Mouse (Mus musculus): ENCODE measurements around the gene Ubr4. TPM values are rescaled to one million over a fixed set of nuclear protein-coding genes. Genes with fewer than 3 reads are reported as not detected.

Gene Ubr4
- total RNA-seq, 1 experiment = 199 TPM

DNA sequence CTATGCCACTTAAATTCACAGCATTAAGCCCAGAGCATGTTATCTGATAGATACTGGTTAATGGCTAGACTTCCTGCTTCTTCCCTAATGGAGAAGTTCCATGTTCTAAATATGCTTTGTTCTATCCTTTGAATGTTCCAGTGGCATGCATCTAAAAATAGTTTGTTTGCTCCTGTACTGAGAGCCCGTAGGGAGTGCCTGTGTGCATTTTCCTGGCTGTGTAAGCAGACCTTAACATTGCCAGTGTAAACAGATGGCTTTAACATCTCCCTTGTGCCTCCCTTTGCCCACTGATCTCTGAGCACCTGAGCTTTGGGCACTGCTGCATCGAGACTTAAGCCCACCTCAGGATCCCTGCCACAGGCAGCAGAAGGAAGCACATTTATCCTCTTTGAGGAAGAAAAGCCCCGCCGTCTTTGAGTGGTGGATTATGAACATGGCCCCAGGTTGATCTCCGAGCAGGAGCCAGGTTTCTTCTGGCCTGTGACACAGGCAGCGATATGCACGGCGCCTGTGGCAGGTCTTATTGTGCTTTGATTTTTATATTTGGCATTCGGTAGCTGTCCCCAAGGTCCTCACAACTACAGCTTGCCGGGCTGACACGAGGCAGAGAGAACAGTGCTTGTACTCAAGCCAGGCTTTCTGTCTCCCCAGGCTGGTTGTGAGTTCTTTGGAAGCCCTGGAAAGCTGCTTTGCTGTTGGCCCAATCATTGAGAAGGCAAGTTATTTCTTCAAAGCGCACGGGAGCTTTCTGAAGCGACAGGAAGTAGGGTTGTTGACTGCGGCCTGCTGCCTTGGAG, 80.8 kb downstream of the Ubr4 start:
- in situ Hi-C loops (cut with MboI; ENCODE audit: low sequenced_read_pairs in 2 of 2, unreplicated experiment in 2 of 2) = no loop called here
- Histone ChIP-seq H3K4me3 (ENCODE audit: insufficient read depth in 1 of 2, low read depth in 1 of 2, low read length in 2 of 2, poor library complexity in 1 of 2, severe bottlenecking in 1 of 2) (no peak overlapping the region), H3K4me1 (ENCODE audit: control insufficient read depth in 2 of 2, insufficient read depth in 2 of 2, low read length in 2 of 2, poor library complexity in 1 of 2) (no peaks in the 10 kb centered on the region), H3K36me3 (ENCODE audit: control insufficient read depth, insufficient read depth, low read length, poor library complexity, severe bottlenecking) (peaks cover 86% of the 10 kb centered on the region), H3K9ac (ENCODE audit: insufficient read depth, low read depth, low read length, poor library complexity, severe bottlenecking) (no peak overlapping the region), H3K9me3 (ENCODE audit: control insufficient read depth, insufficient read depth, low read depth, low read length) (no peaks in the 10 kb centered on the region), H3K27ac (ENCODE audit: insufficient read depth, low read depth, low read length, poor library complexity, severe bottlenecking) (no peak overlapping the region)
- TF ChIP-seq MAFK (IDR thresholded peaks at IDR 0.05; ENCODE audit: insufficient read depth, low read depth, low read length) (no peak), ZNF384 (IDR thresholded peaks at IDR 0.05; ENCODE audit: low read depth, low read length) (no peak), HCFC1 (IDR thresholded peaks at IDR 0.05; ENCODE audit: borderline replicate concordance, insufficient read depth, low read length) (no peak), ZC3H11A (IDR thresholded peaks at IDR 0.05; ENCODE audit: borderline replicate concordance, low read depth, low read length) (no peak), CHD2 (IDR thresholded peaks at IDR 0.05; ENCODE audit: low read depth, low read length) (no peak)
- DNase-seq (ENCODE audit: low read depth, low spot score) = no peak

DNA sequence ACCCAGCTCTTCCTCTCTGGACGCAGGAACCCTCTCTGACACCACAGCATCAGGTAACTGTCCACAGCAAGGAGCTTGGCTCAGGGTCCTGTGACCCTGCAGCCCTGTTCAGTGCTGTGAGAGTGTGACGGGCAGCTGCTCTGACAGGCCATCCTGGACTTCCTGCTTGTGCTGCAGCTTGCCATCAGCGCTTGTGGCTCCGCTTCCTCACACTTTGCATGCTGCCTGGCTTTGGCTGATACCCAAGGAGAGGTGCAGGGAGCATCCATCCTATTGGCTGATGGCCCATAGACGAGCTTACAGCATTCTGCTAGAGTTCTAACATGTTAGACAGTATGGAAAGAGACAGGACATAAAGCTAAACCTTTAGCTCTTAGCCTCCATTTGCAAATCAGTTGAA, 88.8 kb downstream of the Ubr4 start:
- no peak overlapping the region for H3K4me3 ChIP-seq (ENCODE audit: insufficient read depth in 1 of 2, low read depth in 1 of 2, low read length in 2 of 2, poor library complexity in 1 of 2, severe bottlenecking in 1 of 2)
- H3K27ac ChIP-seq (ENCODE audit: insufficient read depth, low read depth, low read length, poor library complexity, severe bottlenecking) = no peak overlapping the region
- no peaks in the 10 kb centered on the region for H3K4me1 ChIP-seq (ENCODE audit: control insufficient read depth in 2 of 2, insufficient read depth in 2 of 2, low read length in 2 of 2, poor library complexity in 1 of 2)
- H3K36me3 ChIP-seq (ENCODE audit: control insufficient read depth, insufficient read depth, low read length, poor library complexity, severe bottlenecking) = peaks cover 76% of the 10 kb centered on the region
- no peak overlapping the region for H3K9ac ChIP-seq (ENCODE audit: insufficient read depth, low read depth, low read length, poor library complexity, severe bottlenecking)
- H3K9me3 ChIP-seq (ENCODE audit: control insufficient read depth, insufficient read depth, low read depth, low read length) = no peaks in the 10 kb centered on the region
- in situ Hi-C loops (cut with MboI; ENCODE audit: low sequenced_read_pairs in 2 of 2, unreplicated experiment in 2 of 2) = no loop called here
- no peak for TF ChIP-seq ZNF384 (IDR thresholded peaks at IDR 0.05; ENCODE audit: low read depth, low read length)
- TF ChIP-seq ZC3H11A (IDR thresholded peaks at IDR 0.05; ENCODE audit: borderline replicate concordance, low read depth, low read length) = no peak
- no peak for TF ChIP-seq CHD2 (IDR thresholded peaks at IDR 0.05; ENCODE audit: low read depth, low read length)
- TF ChIP-seq HCFC1 (IDR thresholded peaks at IDR 0.05; ENCODE audit: borderline replicate concordance, insufficient read depth, low read length) = no peak
- TF ChIP-seq MAFK (IDR thresholded peaks at IDR 0.05; ENCODE audit: insufficient read depth, low read depth, low read length) = no peak
- no peak for DNase-seq (ENCODE audit: low read depth, low spot score)

DNA sequence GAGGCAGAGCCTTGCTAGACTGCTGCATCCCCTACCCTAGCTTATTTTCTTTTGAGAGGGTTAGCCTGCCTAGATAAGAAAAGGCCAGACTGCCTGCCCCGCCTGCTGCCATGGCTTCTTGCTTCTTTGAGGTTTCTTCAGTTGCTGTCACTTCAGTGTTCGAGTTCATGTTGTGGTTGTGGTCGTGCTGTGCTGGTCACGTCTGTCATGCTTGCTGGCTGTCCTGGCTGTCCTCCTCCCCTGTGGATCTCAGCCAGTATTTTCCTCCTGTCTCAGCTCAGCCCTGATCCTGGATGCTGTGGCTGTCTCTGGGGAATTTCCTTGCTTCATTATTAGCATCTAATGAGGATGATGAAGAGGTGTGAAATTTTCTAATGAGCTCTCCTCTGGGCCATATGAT, 89.4 kb downstream of the Ubr4 start:
- H3K9me3 ChIP-seq (ENCODE audit: control insufficient read depth, insufficient read depth, low read depth, low read length) = no peaks in the 10 kb centered on the region
- in situ Hi-C loops (cut with MboI; ENCODE audit: low sequenced_read_pairs in 2 of 2, unreplicated experiment in 2 of 2) = no loop called here
- no peak for TF ChIP-seq MAFK (IDR thresholded peaks at IDR 0.05; ENCODE audit: insufficient read depth, low read depth, low read length)
- no peak for TF ChIP-seq HCFC1 (IDR thresholded peaks at IDR 0.05; ENCODE audit: borderline replicate concordance, insufficient read depth, low read length)
- TF ChIP-seq ZC3H11A (IDR thresholded peaks at IDR 0.05; ENCODE audit: borderline replicate concordance, low read depth, low read length) = no peak
- no peak for TF ChIP-seq ZNF384 (IDR thresholded peaks at IDR 0.05; ENCODE audit: low read depth, low read length)
- TF ChIP-seq CHD2 (IDR thresholded peaks at IDR 0.05; ENCODE audit: low read depth, low read length) = no peak
- H3K4me3 ChIP-seq (ENCODE audit: insufficient read depth in 1 of 2, low read depth in 1 of 2, low read length in 2 of 2, poor library complexity in 1 of 2, severe bottlenecking in 1 of 2) = no peak overlapping the region
- no peaks in the 10 kb centered on the region for H3K4me1 ChIP-seq (ENCODE audit: control insufficient read depth in 2 of 2, insufficient read depth in 2 of 2, low read length in 2 of 2, poor library complexity in 1 of 2)
- H3K27ac ChIP-seq (ENCODE audit: insufficient read depth, low read depth, low read length, poor library complexity, severe bottlenecking) = no peak overlapping the region
- no peak overlapping the region for H3K9ac ChIP-seq (ENCODE audit: insufficient read depth, low read depth, low read length, poor library complexity, severe bottlenecking)
- no peak for DNase-seq (ENCODE audit: low read depth, low spot score)
- H3K36me3 ChIP-seq (ENCODE audit: control insufficient read depth, insufficient read depth, low read length, poor library complexity, severe bottlenecking) = peaks cover 74% of the 10 kb centered on the region

DNA sequence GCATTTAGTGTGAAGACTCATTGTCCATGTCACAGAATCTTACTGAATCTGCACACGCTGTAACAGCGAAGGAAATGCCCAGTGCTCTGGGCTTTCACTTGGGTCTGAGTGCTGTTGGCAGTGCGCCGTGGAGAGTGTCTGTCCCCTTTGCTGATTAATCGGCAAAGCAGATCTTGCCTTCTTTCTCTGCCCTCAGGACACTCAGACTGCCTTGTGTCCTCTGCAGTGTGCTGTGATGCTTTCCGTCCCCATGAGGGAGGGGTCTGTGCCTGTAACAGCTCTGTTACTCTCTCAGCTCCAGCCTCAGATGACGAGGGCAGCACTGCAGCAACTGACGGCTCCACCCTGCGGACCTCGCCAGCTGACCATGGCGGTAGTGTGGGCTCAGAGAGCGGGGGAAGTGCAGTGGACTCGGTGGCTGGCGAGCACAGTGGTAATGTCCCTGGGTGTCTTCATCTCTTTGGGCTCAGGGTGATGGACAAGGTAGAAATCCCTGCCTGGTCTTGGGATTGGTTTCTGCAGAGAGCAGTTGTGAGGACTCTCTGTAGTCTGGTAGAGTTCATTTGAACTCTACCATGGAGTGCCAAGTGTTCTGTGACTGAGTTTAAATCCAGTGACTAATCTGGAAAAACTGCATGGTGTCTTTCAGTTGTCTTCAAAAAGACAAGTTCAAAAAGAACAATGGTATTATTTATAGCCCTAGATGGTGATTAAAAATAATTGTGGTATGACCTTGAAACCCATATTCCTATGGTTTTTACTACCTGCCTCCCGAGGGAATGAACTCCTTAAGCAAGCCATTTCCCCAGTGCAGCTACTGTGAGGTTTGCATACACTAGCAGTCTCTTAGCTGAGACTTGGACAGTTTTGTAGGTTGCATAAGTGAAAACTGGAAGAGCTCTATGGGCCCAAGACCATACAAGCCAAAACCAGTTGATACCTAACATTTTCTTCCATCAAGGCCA, 90.3 kb downstream of the Ubr4 start:
- TF ChIP-seq CHD2 (IDR thresholded peaks at IDR 0.05; ENCODE audit: low read depth, low read length) (no peak), HCFC1 (IDR thresholded peaks at IDR 0.05; ENCODE audit: borderline replicate concordance, insufficient read depth, low read length) (no peak), MAFK (IDR thresholded peaks at IDR 0.05; ENCODE audit: insufficient read depth, low read depth, low read length) (no peak)
- Histone ChIP-seq H3K4me3 (ENCODE audit: insufficient read depth in 1 of 2, low read depth in 1 of 2, low read length in 2 of 2, poor library complexity in 1 of 2, severe bottlenecking in 1 of 2) (no peak overlapping the region), H3K4me1 (ENCODE audit: control insufficient read depth in 2 of 2, insufficient read depth in 2 of 2, low read length in 2 of 2, poor library complexity in 1 of 2) (no peaks in the 10 kb centered on the region), H3K9ac (ENCODE audit: insufficient read depth, low read depth, low read length, poor library complexity, severe bottlenecking) (no peak overlapping the region), H3K9me3 (ENCODE audit: control insufficient read depth, insufficient read depth, low read depth, low read length) (no peaks in the 10 kb centered on the region), H3K36me3 (ENCODE audit: control insufficient read depth, insufficient read depth, low read length, poor library complexity, severe bottlenecking) (peaks cover 72% of the 10 kb centered on the region), H3K27ac (ENCODE audit: insufficient read depth, low read depth, low read length, poor library complexity, severe bottlenecking) (no peak overlapping the region)
- in situ Hi-C loops (cut with MboI; ENCODE audit: low sequenced_read_pairs in 2 of 2, unreplicated experiment in 2 of 2) = no loop called here
- DNase-seq (ENCODE audit: low read depth, low spot score) = no peak

All from ES-E14 (cell line).